Mouse (Mus musculus) thymus, postnatal 0 days (tissue): ENCODE results near the gene Cab39. TPM values are rescaled to one million over a fixed set of nuclear protein-coding genes. Genes with fewer than 3 reads are reported as not detected.
A peak's percentile ranks its signal among the peaks of the same experiment; 100 is the strongest.

Experiments used
- DNase-seq: peaks from one replicate; pipeline ENCODE4 v3.0.0-alpha.2; 2015; ENCODE audit warnings: low spot score
- polyA plus RNA-seq: library from polyadenylated mRNA; unstranded; fragments of >200 nt; fragmentation: Nextera tagmentation; extraction: Ambion mirVana; gene quantifications from 2 replicates; pipeline ENCODE4 v1.2.1, GENCODE M21; 2015

The Cab39 gene
- 41.1 and 49.2 TPM in 2 replicates for polyA plus RNA-seq

GRCm38 (mm10) chr1:85793208-85794105, at the start of gene Cab39:
Cab39 (plus strand) TSS chr1:85793441.
- peak; percentile 92 for DNase-seq

GRCm38 (mm10) chr1:85744539-85744938, 48.7 kb upstream of the Cab39 start:
- DNase-seq: no peak

GRCm38 (mm10) chr1:85746511-85746910, 46.7 kb upstream of the Cab39 start:
- DNase-seq: no peak

- DNase-seq: no peak
Observed at GRCm38 (mm10) chr1:85749829-85750228, 43.4 kb upstream of the Cab39 start.

- DNase-seq: peak; percentile 46
Observed at GRCm38 (mm10) chr1:85750650-85751049, 42.6 kb upstream of the Cab39 start.

- peak; percentile 88 for DNase-seq
Observed at GRCm38 (mm10) chr1:85751494-85751893, 41.7 kb upstream of the Cab39 start.

GRCm38 (mm10) chr1:85751932-85752680, 41.1 kb upstream of the Cab39 start:
- peak; percentile 77 for DNase-seq

- DNase-seq: no peak
Observed at GRCm38 (mm10) chr1:85757531-85758230, 35.6 kb upstream of the Cab39 start.

- DNase-seq: no peak
Observed at GRCm38 (mm10) chr1:85758231-85758968, 34.8 kb upstream of the Cab39 start.

- DNase-seq: no peak
Observed at GRCm38 (mm10) chr1:85758969-85759293, 34.3 kb upstream of the Cab39 start.

GRCm38 (mm10) chr1:85761665-85762064, 31.6 kb upstream of the Cab39 start:
- no peak for DNase-seq

GRCm38 (mm10) chr1:85763386-85763785, 29.9 kb upstream of the Cab39 start:
- DNase-seq: peak; percentile 21

- DNase-seq: no peak
Observed at GRCm38 (mm10) chr1:85764291-85764690, 28.9 kb upstream of the Cab39 start.

GRCm38 (mm10) chr1:85766120-85766519, 27.1 kb upstream of the Cab39 start:
- DNase-seq: no peak

GRCm38 (mm10) chr1:85767754-85768153, 25.5 kb upstream of the Cab39 start:
- no peak for DNase-seq

GRCm38 (mm10) chr1:85771976-85772375, 21.3 kb upstream of the Cab39 start:
- no peak for DNase-seq

GRCm38 (mm10) chr1:85775136-85775535, 18.1 kb upstream of the Cab39 start:
- no peak for DNase-seq

- no peak for DNase-seq
Observed at GRCm38 (mm10) chr1:85776154-85776553, 17.1 kb upstream of the Cab39 start.

- no peak for DNase-seq
Observed at GRCm38 (mm10) chr1:85778436-85778835, 14.8 kb upstream of the Cab39 start, which contains the start of gene A630001G21Rik. A630001G21Rik (minus strand) TSS chr1:85778643.

GRCm38 (mm10) chr1:85779012-85779411, 14.2 kb upstream of the Cab39 start:
- no peak for DNase-seq
